Mouse (Mus musculus) layer of hippocampus, postnatal 10 days (tissue): Measurements from ENCODE around the gene H2afz. TPM values are rescaled to one million over a fixed set of nuclear protein-coding genes. Genes with fewer than 3 reads are reported as not detected.
"Not testable (repeated sequence)": the region's sequence is repeated elsewhere in the genome, so short reads cannot be mapped to it uniquely, and the experiment has no call there.

Source experiments
- DNase-seq, 2 experiments: peaks; one replicate each; pipeline ENCODE4 v3.0.0; 2021; ENCODE audit warnings: low spot score in 2 of 2
- total RNA-seq, 2 experiments: library from RNA; stranded (reverse); gene quantifications; 2 replicates each; pipeline ENCODE4 v1.2.3; 2021

The H2afz gene
- total RNA-seq, 2 experiments from 2014 or later, result 193 to 223 TPM

- not testable (repeated sequence) for DNase-seq
Observed at GRCm38 (mm10) chr3:137914567-137914966, 50.3 kb downstream of the H2afz start.

Other genes with a start within 250 kb of the H2afz start
- 10 to 100 TPM; 10.6 to 12.0 TPM for gene Ddit4l, start 242.9 kb upstream of the H2afz start, total RNA-seq
- gene Gm21962, start 193.0 kb upstream of the H2afz start, total RNA-seq, result not detected
- gene Dnajb14, start 3.2 kb downstream of the H2afz start, total RNA-seq, result 10 to 100 TPM; 40.1 to 44.9 TPM
- gene Lamtor3, start 54.0 kb downstream of the H2afz start, total RNA-seq, result 10 to 100 TPM; 65.3 to 66.9 TPM
- gene Dapp1, start 117.1 kb downstream of the H2afz start, total RNA-seq, result 1 to 10 TPM; 4.7 to 7.1 TPM
- gene 1110002E22Rik, start 200.6 kb downstream of the H2afz start, total RNA-seq, result 1 to 10 TPM; 1.3 TPM
- under 1 TPM in 1 of 2 experiments, not detected in 1; 0.20 TPM for gene Gm5105, start 202.9 kb downstream of the H2afz start, total RNA-seq